Mouse (Mus musculus): ENCODE data around the gene Izumo1r. TPM values are rescaled to one million over a fixed set of nuclear protein-coding genes. Genes with fewer than 3 reads are reported as not detected.

Gene Izumo1r
- polyA plus RNA-seq, 1 experiment from 2014 or later, result 0.27 TPM

DNA sequence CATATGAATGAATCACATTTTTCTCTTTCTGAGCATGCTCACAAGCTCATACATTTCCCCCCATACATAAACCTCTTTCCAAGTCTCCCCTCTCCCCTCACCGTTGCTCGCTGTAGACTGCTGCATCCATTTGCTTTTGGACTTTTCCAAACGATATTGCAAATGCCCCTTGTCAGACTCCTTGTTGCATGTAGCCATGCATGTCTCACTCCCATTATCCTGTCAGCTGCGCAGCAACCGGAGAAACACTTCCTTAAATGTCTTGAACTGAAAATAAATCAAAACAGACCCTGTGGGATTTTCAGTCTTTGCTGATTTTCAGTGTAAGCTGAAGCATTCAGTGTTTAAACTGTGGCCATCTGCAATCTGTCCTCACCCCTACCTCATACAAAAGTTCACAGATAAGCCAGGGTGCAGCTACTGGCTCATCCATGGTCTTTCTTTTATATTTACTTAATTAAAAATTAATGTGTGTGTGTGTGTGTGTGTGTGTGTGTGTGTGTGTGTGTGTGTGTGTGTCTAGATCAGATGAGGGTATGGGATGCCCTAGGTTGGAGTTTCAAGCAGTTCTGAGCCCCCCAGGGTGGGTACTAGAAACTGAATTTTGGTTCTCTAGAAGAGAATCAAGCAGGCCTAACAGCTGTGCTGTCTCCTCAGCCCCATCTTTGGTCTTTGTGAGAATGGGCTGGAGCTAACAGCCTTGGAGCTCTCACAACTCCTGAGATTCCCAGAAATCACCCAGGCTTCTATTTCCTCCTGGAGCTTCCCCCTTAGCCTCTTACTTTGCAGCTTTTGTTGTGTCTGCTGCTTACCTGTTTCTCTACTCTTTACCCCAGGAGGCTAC lies 15.3 kb upstream of the Izumo1r start:
- Histone ChIP-seq H3K9ac (replicated peaks; ENCODE audit: low read length) (no peak overlapping the region), H3K9me3 (replicated peaks; ENCODE audit: control insufficient read depth, low read length) (no peaks in the 10 kb centered on the region), H3K36me3 (replicated peaks; ENCODE audit: control insufficient read depth, insufficient read depth, low read depth, low read length) (no peaks in the 10 kb centered on the region), H3K4me2 (ENCODE audit: low read depth, low read length) (no peak overlapping the region), H3K4me3 (ENCODE audit: low read depth, low read length) (no peak overlapping the region), H3K27me3 (ENCODE audit: control insufficient read depth, insufficient read depth, low read length) (no peaks in the 10 kb centered on the region), H3K27ac (replicated peaks; ENCODE audit: low read depth, low read length) (no peak overlapping the region), H3K4me1 (ENCODE audit: control insufficient read depth, insufficient read depth, low read length) (no peaks in the 10 kb centered on the region)
- 71% methylated on average over 5 of the region's 5 CpGs for WGBS
- DNase-seq (ENCODE audit: low spot score), result peak; percentile 14
- ATAC-seq (replicated peaks; ENCODE audit: insufficient number of reproducible peaks, low FRiP score, low TSS enrichment, low read depth), result no peak

- no peak overlapping the region for H3K4me3 ChIP-seq (ENCODE audit: low read depth, low read length)
- 94% methylated on average over 2 of the region's 2 CpGs for WGBS
These were observed 13.9 kb upstream of the Izumo1r start for GRCm38 (mm10) chr9:14917661-14918060.

GRCm38 (mm10) chr9:14912037-14912436 lies 8.3 kb upstream of the Izumo1r start:
- 84% methylated on average over 2 of the region's 2 CpGs for WGBS
- DNase-seq (ENCODE audit: low spot score) (no peak), ATAC-seq (replicated peaks; ENCODE audit: insufficient number of reproducible peaks, low FRiP score, low TSS enrichment, low read depth) (no peak)
- Histone ChIP-seq H3K36me3 (replicated peaks; ENCODE audit: control insufficient read depth, insufficient read depth, low read depth, low read length) (no peaks in the 10 kb centered on the region), H3K9ac (replicated peaks; ENCODE audit: low read length) (no peak overlapping the region), H3K4me1 (ENCODE audit: control insufficient read depth, insufficient read depth, low read length) (no peaks in the 10 kb centered on the region), H3K4me2 (ENCODE audit: low read depth, low read length) (no peak overlapping the region), H3K4me3 (ENCODE audit: low read depth, low read length) (no peak overlapping the region), H3K27me3 (ENCODE audit: control insufficient read depth, insufficient read depth, low read length) (no peaks in the 10 kb centered on the region), H3K9me3 (replicated peaks; ENCODE audit: control insufficient read depth, low read length) (no peaks in the 10 kb centered on the region), H3K27ac (replicated peaks; ENCODE audit: low read depth, low read length) (no peak overlapping the region)

More at GRCm38 (mm10) chr9:14917661-14918060, 13.9 kb upstream of the Izumo1r start:
- H3K27ac ChIP-seq (replicated peaks; ENCODE audit: low read depth, low read length), result no peak overlapping the region
- H3K4me1 ChIP-seq (ENCODE audit: control insufficient read depth, insufficient read depth, low read length), result no peaks in the 10 kb centered on the region
- H3K27me3 ChIP-seq (ENCODE audit: control insufficient read depth, insufficient read depth, low read length), result no peaks in the 10 kb centered on the region
- no peak overlapping the region for H3K9ac ChIP-seq (replicated peaks; ENCODE audit: low read length)
- DNase-seq (ENCODE audit: low spot score) (no peak), ATAC-seq (replicated peaks; ENCODE audit: insufficient number of reproducible peaks, low FRiP score, low TSS enrichment, low read depth) (no peak)
- no peaks in the 10 kb centered on the region for H3K9me3 ChIP-seq (replicated peaks; ENCODE audit: control insufficient read depth, low read length)
- H3K4me2 ChIP-seq (ENCODE audit: low read depth, low read length), result no peak overlapping the region
- no peaks in the 10 kb centered on the region for H3K36me3 ChIP-seq (replicated peaks; ENCODE audit: control insufficient read depth, insufficient read depth, low read depth, low read length)

DNA sequence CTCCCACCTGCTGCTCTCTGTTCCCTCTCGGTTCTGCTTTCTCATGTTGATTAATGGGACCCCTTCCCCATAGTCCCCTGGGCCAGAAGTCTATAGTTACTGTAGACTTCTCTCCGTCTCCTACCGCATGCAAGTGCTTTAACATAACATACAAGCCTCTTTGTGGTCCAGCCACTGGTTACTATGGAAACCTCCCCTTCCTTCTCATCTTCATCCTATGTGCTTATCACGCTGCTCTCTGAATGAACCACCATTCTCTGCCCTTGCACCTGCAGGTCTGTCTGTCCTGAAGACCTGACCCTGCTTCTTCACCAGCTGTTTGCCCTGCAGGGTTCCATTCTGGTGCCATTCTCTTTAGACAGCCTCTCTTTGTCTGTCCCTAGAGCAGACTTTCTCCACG lies 6.2 kb upstream of the Izumo1r start:
- 39% methylated on average over 5 of the region's 5 CpGs for WGBS

DNA sequence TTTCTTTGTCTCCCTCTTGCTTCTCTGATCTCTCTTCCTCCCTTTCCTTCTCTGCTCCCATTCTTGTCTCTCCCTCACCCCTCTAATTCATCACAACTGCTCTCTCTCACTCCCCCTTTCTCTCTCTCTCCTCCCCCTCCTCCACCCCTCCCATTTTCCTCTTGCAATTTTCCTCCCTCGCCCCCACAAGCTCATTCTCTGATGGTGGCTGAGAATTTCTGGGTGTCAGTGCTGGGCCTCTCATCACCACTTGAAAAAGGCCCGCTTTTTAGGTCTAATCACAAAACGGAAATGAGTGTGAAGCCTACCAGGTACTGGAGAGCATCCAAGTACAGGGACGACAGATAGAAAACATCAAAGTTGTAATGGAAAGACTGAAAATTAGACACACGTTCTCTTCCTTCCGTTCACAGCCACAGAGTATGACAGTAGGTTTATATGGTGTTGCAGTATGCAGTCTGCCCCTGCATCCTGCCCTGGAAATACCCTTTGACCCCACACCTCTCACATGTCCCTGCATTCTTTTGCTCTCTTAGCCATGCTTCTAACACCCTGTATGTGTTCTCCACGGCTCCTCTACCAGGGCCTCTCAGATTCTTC lies 4.2 kb upstream of the Izumo1r start:
- Histone ChIP-seq H3K36me3 (replicated peaks; ENCODE audit: control insufficient read depth, insufficient read depth, low read depth, low read length) (no peaks in the 10 kb centered on the region), H3K4me2 (ENCODE audit: low read depth, low read length) (no peak overlapping the region), H3K4me1 (ENCODE audit: control insufficient read depth, insufficient read depth, low read length) (no peaks in the 10 kb centered on the region; the same call in none of the 2 replicates), H3K27ac (replicated peaks; ENCODE audit: low read depth, low read length) (no peak overlapping the region), H3K9me3 (replicated peaks; ENCODE audit: control insufficient read depth, low read length) (no peaks in the 10 kb centered on the region), H3K4me3 (ENCODE audit: low read depth, low read length) (no peak overlapping the region), H3K27me3 (ENCODE audit: control insufficient read depth, insufficient read depth, low read length) (no peaks in the 10 kb centered on the region), H3K9ac (replicated peaks; ENCODE audit: low read length) (no peak overlapping the region)
- DNase-seq (ENCODE audit: low spot score) (no peak), ATAC-seq (replicated peaks; ENCODE audit: insufficient number of reproducible peaks, low FRiP score, low TSS enrichment, low read depth) (no peak)
- 63% methylated on average over 7 of the region's 7 CpGs for WGBS

More for the DNA sequence above, 6.2 kb upstream of the Izumo1r start:
- Histone ChIP-seq H3K4me3 (ENCODE audit: low read depth, low read length) (no peak overlapping the region), H3K9me3 (replicated peaks; ENCODE audit: control insufficient read depth, low read length) (no peaks in the 10 kb centered on the region), H3K4me2 (ENCODE audit: low read depth, low read length) (no peak overlapping the region), H3K9ac (replicated peaks; ENCODE audit: low read length) (no peak overlapping the region), H3K4me1 (ENCODE audit: control insufficient read depth, insufficient read depth, low read length) (no peaks in the 10 kb centered on the region; the same call in 1 of the 2 replicates), H3K27me3 (ENCODE audit: control insufficient read depth, insufficient read depth, low read length) (no peaks in the 10 kb centered on the region), H3K27ac (replicated peaks; ENCODE audit: low read depth, low read length) (no peak overlapping the region), H3K36me3 (replicated peaks; ENCODE audit: control insufficient read depth, insufficient read depth, low read depth, low read length) (no peaks in the 10 kb centered on the region)
- no peak for ATAC-seq (replicated peaks; ENCODE audit: insufficient number of reproducible peaks, low FRiP score, low TSS enrichment, low read depth)
- DNase-seq (ENCODE audit: low spot score), result no peak

GRCm38 (mm10) chr9:14905956-14906355 lies 2.2 kb upstream of the Izumo1r start:
- Histone ChIP-seq H3K4me1 (ENCODE audit: control insufficient read depth, insufficient read depth, low read length) (no peaks in the 10 kb centered on the region; the same call in none of the 2 replicates), H3K27ac (replicated peaks; ENCODE audit: low read depth, low read length) (no peak overlapping the region), H3K4me2 (ENCODE audit: low read depth, low read length) (no peak overlapping the region), H3K4me3 (ENCODE audit: low read depth, low read length) (no peak overlapping the region), H3K27me3 (ENCODE audit: control insufficient read depth, insufficient read depth, low read length) (no peaks in the 10 kb centered on the region), H3K9me3 (replicated peaks; ENCODE audit: control insufficient read depth, low read length) (no peaks in the 10 kb centered on the region), H3K36me3 (replicated peaks; ENCODE audit: control insufficient read depth, insufficient read depth, low read depth, low read length) (no peaks in the 10 kb centered on the region), H3K9ac (replicated peaks; ENCODE audit: low read length) (no peak overlapping the region)
- ATAC-seq (replicated peaks; ENCODE audit: insufficient number of reproducible peaks, low FRiP score, low TSS enrichment, low read depth) (no peak), DNase-seq (ENCODE audit: low spot score) (no peak)
- WGBS, result 57% methylated on average over 3 of the region's 3 CpGs

GRCm38 (mm10) chr9:14904741-14905475 lies 1.2 kb upstream of the Izumo1r start:
- no peak overlapping the region for H3K27ac ChIP-seq (replicated peaks; ENCODE audit: low read depth, low read length)
- ATAC-seq (replicated peaks; ENCODE audit: insufficient number of reproducible peaks, low FRiP score, low TSS enrichment, low read depth), result 0 out of 2 replicates have a peak, but pooled peaks have one; percentile 34

More at GRCm38 (mm10) chr9:14904741-14905475, 1.2 kb upstream of the Izumo1r start:
- Histone ChIP-seq H3K9ac (replicated peaks; ENCODE audit: low read length) (no peak overlapping the region), H3K27me3 (ENCODE audit: control insufficient read depth, insufficient read depth, low read length) (no peaks in the 10 kb centered on the region), H3K4me3 (ENCODE audit: low read depth, low read length) (no peak overlapping the region), H3K36me3 (replicated peaks; ENCODE audit: control insufficient read depth, insufficient read depth, low read depth, low read length) (no peaks in the 10 kb centered on the region), H3K9me3 (replicated peaks; ENCODE audit: control insufficient read depth, low read length) (no peaks in the 10 kb centered on the region), H3K4me1 (ENCODE audit: control insufficient read depth, insufficient read depth, low read length) (no peaks in the 10 kb centered on the region; the same call in none of the 2 replicates), H3K4me2 (ENCODE audit: low read depth, low read length) (no peak overlapping the region)
- WGBS, result 32% methylated on average over 9 of the region's 9 CpGs
- peak; percentile 37 for DNase-seq (ENCODE audit: low spot score)

All from embryonic facial prominence, embryonic 11.5 days (tissue).